Mouse (Mus musculus): ENCODE measurements around the gene Nr1i3.
A peak's percentile ranks its signal among the peaks of the same experiment; 100 is the strongest.

Gene Nr1i3

GRCm38 (mm10) chr1:171251594-171252324, 38.0 kb downstream of the Nr1i3 start:
- DNase-seq (ENCODE audit: extremely low spot score): peak; percentile 80

- no peak for DNase-seq (ENCODE audit: extremely low spot score)
These were observed 38.6 kb downstream of the Nr1i3 start for GRCm38 (mm10) chr1:171252415-171252814.

GRCm38 (mm10) chr1:171256095-171256818, 42.5 kb downstream of the Nr1i3 start:
- no peak for DNase-seq (ENCODE audit: extremely low spot score)

- peak; percentile 55 for DNase-seq (ENCODE audit: extremely low spot score)
These were observed 43.3 kb downstream of the Nr1i3 start for GRCm38 (mm10) chr1:171256937-171257548.

- no peak for DNase-seq (ENCODE audit: extremely low spot score)
These were observed 44.0 kb downstream of the Nr1i3 start for GRCm38 (mm10) chr1:171257781-171258180.

GRCm38 (mm10) chr1:171258921-171259320, 45.2 kb downstream of the Nr1i3 start:
- DNase-seq (ENCODE audit: extremely low spot score): no peak

- no peak for DNase-seq (ENCODE audit: extremely low spot score)
These were observed 46.5 kb downstream of the Nr1i3 start for GRCm38 (mm10) chr1:171260316-171260715.

- no peak for DNase-seq (ENCODE audit: extremely low spot score)
These were observed 48.9 kb downstream of the Nr1i3 start for GRCm38 (mm10) chr1:171262594-171263130.

GRCm38 (mm10) chr1:171263185-171263611, 49.4 kb downstream of the Nr1i3 start:
- DNase-seq (ENCODE audit: extremely low spot score): no peak

- no peak for DNase-seq (ENCODE audit: extremely low spot score)
These were observed 50.1 kb downstream of the Nr1i3 start for GRCm38 (mm10) chr1:171263666-171264461.

- no peak for DNase-seq (ENCODE audit: extremely low spot score)
These were observed 52.4 kb downstream of the Nr1i3 start for GRCm38 (mm10) chr1:171265971-171266744.

GRCm38 (mm10) chr1:171268341-171268740, 54.6 kb downstream of the Nr1i3 start:
- DNase-seq (ENCODE audit: extremely low spot score): no peak

- DNase-seq (ENCODE audit: extremely low spot score): peak; percentile 96
These were observed 56.2 kb downstream of the Nr1i3 start, which contains the start of gene B4galt3 for GRCm38 (mm10) chr1:171269848-171270572. B4galt3 (plus strand) TSS chr1:171270328.

Measured in embryo, embryonic 9.5 days (tissue).